Mouse (Mus musculus) bone marrow macrophage, adult 2 months (primary cell): ENCODE results near the gene Phf6. TPM values are rescaled to one million over a fixed set of nuclear protein-coding genes. Genes with fewer than 3 reads are reported as not detected.
"Not testable (repeated sequence)": the region's sequence is repeated elsewhere in the genome, so short reads cannot be mapped to it uniquely, and the experiment has no call there.

ENCODE experiments used
- H3K27ac ChIP-seq: 2 replicates; pipeline ENCODE4 v1.5.1; 2012; ENCODE audit warnings: low read depth, low read length; ENCODE audit not compliant: insufficient read depth
- H3K4me1 ChIP-seq: 2 replicates; pipeline ENCODE4 v1.6.1; 2012; ENCODE audit warnings: low read length; ENCODE audit not compliant: control insufficient read depth, insufficient read depth
- H3K4me3 ChIP-seq: 2 replicates; pipeline ENCODE4 v1.5.1; 2012; ENCODE audit warnings: mild to moderate bottlenecking, low read length, moderate library complexity; ENCODE audit not compliant: insufficient read depth
- CTCF ChIP-seq: IDR thresholded peaks from 2 replicates; pipeline ENCODE4 v1.5.1; 2012; ENCODE audit warnings: low read depth, mild to moderate bottlenecking, low read length, moderate library complexity
- POLR2A ChIP-seq: IDR thresholded peaks from 2 replicates; pipeline ENCODE4 v1.6.1; 2012; ENCODE audit warnings: mild to moderate bottlenecking, low read depth, low read length, borderline replicate concordance
- polyA plus RNA-seq: library from polyadenylated mRNA; stranded (reverse); fragments of >200 nt; gene quantifications from 2 replicates; pipeline ENCODE4 v1.2.4, GENCODE M21; 2012; ENCODE audit not compliant: missing spikeins, insufficient read depth, insufficient read length

Phf6 gene
- polyA plus RNA-seq, 1 experiment = 18.8 TPM

GRCm38 (mm10) chrX:52972129-52972528, 60.1 kb downstream of the Phf6 start:
- TF ChIP-seq CTCF (no peak), POLR2A (no peak)
- Histone ChIP-seq H3K4me3 (no peak overlapping the region), H3K27ac (no peak overlapping the region), H3K4me1 (peaks cover 15% of the 10 kb centered on the region)

DNA sequence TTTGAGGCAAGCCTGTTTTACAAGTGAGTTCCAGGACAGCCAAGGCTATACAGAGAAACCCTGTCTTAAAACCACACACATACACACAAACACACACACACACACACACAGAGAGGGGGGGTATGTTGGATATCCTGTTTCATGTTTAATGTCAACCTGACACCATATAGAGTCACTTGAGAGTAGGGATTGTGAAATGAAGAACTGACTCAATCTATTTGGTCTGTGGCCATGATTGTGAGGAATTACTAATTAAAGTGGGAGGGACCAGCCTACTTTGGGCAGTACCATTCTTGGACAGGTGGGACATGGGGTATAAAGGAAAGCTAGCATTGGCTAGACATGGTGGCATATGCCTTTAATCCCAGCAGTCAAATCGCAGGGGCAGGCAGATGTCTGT, 60.6 kb downstream of the Phf6 start:
- Histone ChIP-seq H3K27ac (no peak overlapping the region), H3K4me3 (no peak overlapping the region), H3K4me1 (peaks cover 15% of the 10 kb centered on the region)
- TF ChIP-seq POLR2A (no peak), CTCF (no peak)

DNA sequence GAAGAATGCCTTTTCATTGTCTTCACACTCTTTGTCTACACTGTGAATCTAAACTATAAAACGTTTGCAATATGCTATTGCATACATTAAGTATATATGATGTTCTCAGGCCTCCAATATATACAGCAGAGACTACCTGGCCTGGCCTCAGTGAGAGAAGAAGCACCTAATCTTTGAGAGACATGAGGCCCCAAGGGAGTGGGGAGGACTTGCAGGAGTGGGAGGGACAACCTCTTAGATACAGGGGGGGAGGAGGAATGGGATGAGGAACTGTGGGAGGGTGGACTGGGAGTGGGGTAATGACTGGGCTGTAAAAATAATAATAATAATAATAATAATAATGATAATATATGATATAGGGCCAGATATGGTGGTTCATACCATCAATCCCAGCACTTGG, 66.5 kb downstream of the Phf6 start:
- no peak for TF ChIP-seq POLR2A
- no peak for TF ChIP-seq CTCF
- no peak overlapping the region for H3K4me3 ChIP-seq
- no peaks in the 10 kb centered on the region for H3K4me1 ChIP-seq
- H3K27ac ChIP-seq = no peak overlapping the region

GRCm38 (mm10) chrX:52981378-52981777, 69.3 kb downstream of the Phf6 start:
- Histone ChIP-seq H3K4me1 (no peaks in the 10 kb centered on the region), H3K27ac (no peak overlapping the region), H3K4me3 (no peak overlapping the region)
- TF ChIP-seq CTCF (no peak), POLR2A (no peak)

GRCm38 (mm10) chrX:52987905-52988783, 76.1 kb downstream of the Phf6 start, which contains the start of gene Hprt:
Hprt (plus strand) TSS chrX:52988137.
- H3K4me1 ChIP-seq = no peaks in the 10 kb centered on the region
- peak within 1 kb of the TSS; percentile 85 for H3K4me3 ChIP-seq
- TF ChIP-seq POLR2A = no peak
- peak within 1 kb of the TSS; percentile 85 for H3K27ac ChIP-seq

- not testable (repeated sequence) for H3K4me3 ChIP-seq, H3K27ac ChIP-seq, H3K4me1 ChIP-seq
Measured at GRCm38 (mm10) chrX:52994726-52995125, 82.7 kb downstream of the Phf6 start.

DNA sequence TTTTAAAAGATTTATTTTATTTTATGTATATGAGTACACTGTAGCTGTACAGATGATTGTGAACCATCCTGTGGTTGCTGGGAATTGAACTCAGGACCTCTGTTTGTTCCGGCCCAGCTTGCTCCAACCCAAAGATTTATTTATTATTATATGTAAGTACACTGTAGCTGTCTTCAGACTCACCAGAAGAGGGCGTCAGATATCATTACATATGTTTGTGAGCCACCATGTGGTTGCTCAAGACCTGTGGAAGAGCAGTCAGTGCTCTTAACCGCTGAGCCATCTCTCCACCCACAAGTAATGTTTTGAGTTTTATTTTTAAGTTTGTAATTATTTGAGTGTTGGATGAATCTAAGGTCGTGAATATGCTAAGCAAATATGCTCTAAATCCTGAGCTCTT, 92.8 kb downstream of the Phf6 start:
- not testable (repeated sequence) for H3K4me1 ChIP-seq, H3K27ac ChIP-seq, H3K4me3 ChIP-seq

DNA sequence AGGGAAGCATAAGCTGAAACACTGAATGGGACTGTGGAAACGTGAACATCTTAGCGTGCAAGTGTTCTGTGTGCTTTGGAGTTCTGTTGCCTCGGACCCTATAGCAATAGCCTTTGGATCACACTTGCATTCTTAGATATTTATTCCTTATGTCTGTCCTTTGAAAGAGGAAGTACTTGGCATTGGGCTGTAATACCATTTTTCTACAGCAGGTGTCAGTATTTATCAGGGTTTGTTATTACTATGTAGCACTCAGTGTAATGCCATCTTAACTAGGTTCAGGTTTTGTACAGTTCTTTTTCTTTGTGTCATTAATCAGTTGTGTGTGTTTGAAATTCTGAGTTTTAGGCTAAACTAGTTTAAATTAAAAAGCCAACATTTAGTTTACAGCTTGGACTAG, 94.0 kb downstream of the Phf6 start:
- TF ChIP-seq POLR2A = no peak
- TF ChIP-seq CTCF = no peak
- H3K4me3 ChIP-seq = no peak overlapping the region
- H3K4me1 ChIP-seq = no peaks in the 10 kb centered on the region
- H3K27ac ChIP-seq = no peak overlapping the region

Other genes starting within 250 kb of the Phf6 start
- not detected in 2 replicates for gene Ccdc160, start 121.1 kb upstream of the Phf6 start, polyA plus RNA-seq
- 374 and 381 TPM in 2 replicates for gene Hprt, start 75.9 kb downstream of the Phf6 start, polyA plus RNA-seq